Mouse (Mus musculus) hindbrain, embryonic 11.5 days (tissue): Measurements from ENCODE around the gene Nrxn2. TPM values are rescaled to one million over a fixed set of nuclear protein-coding genes. Genes with fewer than 3 reads are reported as not detected.

Experiments
- ATAC-seq: fragments of 200-750 bp; cut with Nextera tagmentation; 2 replicates; pipeline ENCODE4 v1.8.0; 2017; ENCODE audit warnings: mild to moderate bottlenecking, moderate TSS enrichment, moderate library complexity; ENCODE audit not compliant: low FRiP score
- DNase-seq: peaks from one replicate; pipeline ENCODE4 v3.0.0-alpha.2; 2015; ENCODE audit warnings: low spot score
- H3K27ac ChIP-seq: fragments of 300-500 bp; sonication (generic); 2 replicates; pipeline ENCODE4 v1.5.1; 2014; ENCODE audit warnings: mild to moderate bottlenecking, low read depth, low read length
- H3K27me3 ChIP-seq: fragments of 300-500 bp; sonication (generic); 2 replicates; pipeline ENCODE4 v1.6.1; 2014; ENCODE audit warnings: mild to moderate bottlenecking, low read length, moderate library complexity, mixed read lengths; ENCODE audit not compliant: control insufficient read depth, insufficient read depth
- H3K36me3 ChIP-seq: fragments of 300-500 bp; sonication (generic); 2 replicates; pipeline ENCODE4 v1.6.1; 2014; ENCODE audit warnings: mild to moderate bottlenecking, low read length, moderate library complexity, mixed read lengths; ENCODE audit not compliant: control insufficient read depth, insufficient read depth
- H3K4me1 ChIP-seq: fragments of 300-500 bp; sonication (generic); replicated peaks from 2 replicates; pipeline ENCODE4 v1.6.1; 2014; ENCODE audit warnings: low read length, mixed read lengths; ENCODE audit not compliant: control insufficient read depth, insufficient read depth
- H3K4me2 ChIP-seq: fragments of 300-500 bp; sonication (generic); replicated peaks from 2 replicates; pipeline ENCODE4 v1.6.1; 2014; ENCODE audit warnings: mild to moderate bottlenecking, low read depth, low read length
- H3K4me3 ChIP-seq: fragments of 300-500 bp; sonication (generic); 2 replicates; pipeline ENCODE4 v1.5.1; 2014; ENCODE audit warnings: low read depth, low read length
- H3K9ac ChIP-seq: fragments of 300-500 bp; sonication (generic); 2 replicates; pipeline ENCODE4 v1.6.1; 2014; ENCODE audit warnings: low read depth, low read length
- H3K9me3 ChIP-seq: fragments of 300-500 bp; sonication (generic); 2 replicates; pipeline ENCODE4 v1.6.1; 2016; ENCODE audit warnings: low read length; ENCODE audit not compliant: control insufficient read depth
- WGBS: fragments of 180-500 bp; shearing (Covaris S2); extraction: QIAGEN DNeasy Blood & Tissue Kit; methylation state at CpG from one replicate; pipeline ENCODE4 v1.1.7; 2014; 5-methylcytosine and 5-hydroxymethylcytosine counted together
- polyA plus RNA-seq: library from polyadenylated mRNA; unstranded; fragments of >200 nt; fragmentation: Nextera tagmentation; extraction: Ambion mirVana; gene quantifications from 2 replicates; pipeline ENCODE4 v1.2.1, GENCODE M21; 2014

Gene Nrxn2
- polyA plus RNA-seq, 1 experiment from 2014 or later = 14.3 TPM

GRCm38 (mm10) chr19:6425595-6425994 is 7.1 kb downstream of the Nrxn2 start:
- H3K9me3 ChIP-seq = no peaks in the 10 kb centered on the region
- H3K4me3 ChIP-seq = no peak overlapping the region
- H3K4me1 ChIP-seq = peaks cover 22% of the 10 kb centered on the region
- H3K36me3 ChIP-seq = no peaks in the 10 kb centered on the region
- H3K27me3 ChIP-seq = peaks cover 58% of the 10 kb centered on the region
- H3K27ac ChIP-seq = peak overlapping the region; percentile 42; the same call in 1 of the 2 replicates
- ATAC-seq (no peak; the same call in 1 of the 2 replicates), DNase-seq (no peak)
- no peak overlapping the region for H3K9ac ChIP-seq
- 43% methylated on average over 5 of the region's 5 CpGs for WGBS
- no peak overlapping the region for H3K4me2 ChIP-seq

- H3K27me3 ChIP-seq = peaks cover 53% of the 10 kb centered on the region
- no peak overlapping the region for H3K27ac ChIP-seq
- no peaks in the 10 kb centered on the region for H3K9me3 ChIP-seq
- WGBS = 21% methylated on average over 13 of the region's 13 CpGs
- DNase-seq (peak; percentile 70), ATAC-seq (no peak)
- no peak overlapping the region for H3K4me2 ChIP-seq
- no peaks in the 10 kb centered on the region for H3K36me3 ChIP-seq
- peaks cover 22% of the 10 kb centered on the region for H3K4me1 ChIP-seq
- H3K9ac ChIP-seq = no peak overlapping the region
- no peak overlapping the region for H3K4me3 ChIP-seq
Measured at GRCm38 (mm10) chr19:6426703-6427500, 8.4 kb downstream of the Nrxn2 start.

DNA sequence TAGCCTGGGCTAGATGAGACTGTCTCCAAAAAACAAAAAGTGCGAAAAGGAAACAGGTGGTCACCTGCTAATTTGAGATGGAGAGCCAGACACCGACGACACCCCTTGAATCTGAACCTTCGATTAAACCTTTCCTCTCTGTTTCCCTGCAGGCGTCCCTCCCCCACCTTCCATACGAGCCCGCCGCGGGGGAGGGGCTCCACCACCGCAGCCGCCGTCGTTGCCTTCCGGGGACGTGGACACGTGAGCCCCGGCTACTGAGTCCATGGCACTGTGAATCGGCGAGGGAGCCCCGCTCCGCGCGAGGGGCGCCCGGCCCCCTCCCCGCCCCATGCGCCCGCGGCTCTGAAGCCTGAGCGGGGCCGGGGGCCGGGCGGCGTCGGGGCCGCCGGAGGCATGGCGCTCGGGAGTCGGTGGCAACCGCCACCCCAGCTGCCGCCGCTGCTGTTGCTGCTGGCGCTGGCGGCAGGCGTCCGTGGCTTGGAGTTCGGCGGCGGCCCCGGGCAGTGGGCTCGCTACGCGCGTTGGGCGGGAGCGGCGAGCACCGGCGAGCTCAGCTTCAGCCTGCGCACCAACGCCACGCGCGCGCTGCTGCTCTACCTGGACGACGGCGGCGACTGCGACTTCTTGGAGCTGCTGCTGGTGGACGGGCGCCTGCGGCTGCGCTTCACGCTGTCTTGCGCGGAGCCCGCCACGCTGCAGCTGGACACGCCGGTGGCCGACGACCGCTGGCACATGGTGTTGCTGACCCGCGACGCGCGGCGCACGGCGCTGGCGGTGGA is 9.3 kb downstream of the Nrxn2 start:
- peak; percentile 61 for DNase-seq
- 0 out of 2 replicates have a peak, but pooled peaks have one; percentile 12 for ATAC-seq
- peaks cover 50% of the 10 kb centered on the region for H3K27me3 ChIP-seq
- no peak overlapping the region; the same call in 1 of the 2 replicates for H3K9ac ChIP-seq
- WGBS = under 1% methylated on average over 72 of the region's 94 CpGs
- H3K4me3 ChIP-seq = peak overlapping the region; percentile 34
- no peak overlapping the region for H3K27ac ChIP-seq
- peak overlapping the region; percentile 59 for H3K4me2 ChIP-seq
- H3K36me3 ChIP-seq = no peaks in the 10 kb centered on the region
- no peaks in the 10 kb centered on the region for H3K9me3 ChIP-seq
- peaks cover 22% of the 10 kb centered on the region for H3K4me1 ChIP-seq

GRCm38 (mm10) chr19:6428501-6429200 is 10.1 kb downstream of the Nrxn2 start:
- peak; percentile 75 for DNase-seq
- peak; percentile 73 for ATAC-seq
- Histone ChIP-seq H3K4me3 (peak overlapping the region; percentile 34), H3K9me3 (no peaks in the 10 kb centered on the region), H3K4me1 (peaks cover 22% of the 10 kb centered on the region), H3K27ac (no peak overlapping the region), H3K9ac (no peak overlapping the region; the same call in 1 of the 2 replicates), H3K27me3 (peaks cover 50% of the 10 kb centered on the region), H3K4me2 (peak overlapping the region; percentile 59), H3K36me3 (no peaks in the 10 kb centered on the region)
- 2% methylated on average over 60 of the region's 60 CpGs for WGBS

- ATAC-seq (no peak), DNase-seq (no peak)
- H3K27me3 ChIP-seq = no peaks in the 10 kb centered on the region
- H3K4me2 ChIP-seq = no peak overlapping the region
- no peaks in the 10 kb centered on the region for H3K36me3 ChIP-seq
- H3K9ac ChIP-seq = no peak overlapping the region
- H3K9me3 ChIP-seq = no peaks in the 10 kb centered on the region
- H3K4me3 ChIP-seq = no peak overlapping the region
- H3K27ac ChIP-seq = no peak overlapping the region
- whole genome bisulfite sequencing = 68% methylated on average over 10 of the region's 10 CpGs
- peaks cover 19% of the 10 kb centered on the region for H3K4me1 ChIP-seq
Measured at GRCm38 (mm10) chr19:6443016-6443415, 24.5 kb downstream of the Nrxn2 start.

- Histone ChIP-seq H3K9ac (peak overlapping the region; percentile 42; the same call in 1 of the 2 replicates), H3K27ac (peak overlapping the region; percentile 72), H3K9me3 (no peaks in the 10 kb centered on the region), H3K4me2 (peak overlapping the region; percentile 32), H3K36me3 (no peaks in the 10 kb centered on the region), H3K4me1 (peaks cover 19% of the 10 kb centered on the region), H3K4me3 (no peak overlapping the region), H3K27me3 (peaks cover 2% of the 10 kb centered on the region; the same call in 1 of the 2 replicates)
- ATAC-seq (peak; percentile 90), DNase-seq (peak; percentile 85)
- WGBS = 20% methylated on average over 10 of the region's 10 CpGs
Measured at GRCm38 (mm10) chr19:6445761-6446423, 27.4 kb downstream of the Nrxn2 start.

- no peaks in the 10 kb centered on the region for H3K9me3 ChIP-seq
- no peak overlapping the region for H3K4me2 ChIP-seq
- H3K4me1 ChIP-seq = peaks cover 19% of the 10 kb centered on the region
- no peak overlapping the region for H3K4me3 ChIP-seq
- no peak for ATAC-seq
- 0 out of 2 replicates have a peak overlapping the region, but pooled peaks have one; percentile 7 for H3K9ac ChIP-seq
- 65% methylated on average over 7 of the region's 7 CpGs for WGBS
- H3K27ac ChIP-seq = no peak overlapping the region
- no peaks in the 10 kb centered on the region for H3K36me3 ChIP-seq
- H3K27me3 ChIP-seq = peaks cover 2% of the 10 kb centered on the region; the same call in 1 of the 2 replicates
- no peak for DNase-seq
Measured at GRCm38 (mm10) chr19:6446736-6447437, 28.4 kb downstream of the Nrxn2 start.
